Mouse (Mus musculus) limb, embryonic 11.5 days (tissue): ENCODE results near the gene Tmod2. TPM values are rescaled to one million over a fixed set of nuclear protein-coding genes. Genes with fewer than 3 reads are reported as not detected.
"Not testable (repeated sequence)": the region's sequence is repeated elsewhere in the genome, so short reads cannot be mapped to it uniquely, and the experiment has no call there.

Experiments used
- ATAC-seq: fragments of 200-750 bp; cut with Nextera tagmentation; 2 replicates; pipeline ENCODE4 v1.8.0; 2017; ENCODE audit warnings: low read depth; ENCODE audit not compliant: insufficient number of reproducible peaks, low FRiP score, low TSS enrichment
- DNase-seq: peaks from one replicate; pipeline ENCODE4 v3.0.0-alpha.2; 2015; ENCODE audit warnings: low spot score
- H3K27ac ChIP-seq: fragments of 300-500 bp; sonication (generic); replicated peaks from 2 replicates; pipeline ENCODE4 v1.5.1; 2014; ENCODE audit warnings: low read depth, mild to moderate bottlenecking, low read length
- H3K27me3 ChIP-seq: fragments of 300-500 bp; sonication (generic); 2 replicates; pipeline ENCODE4 v1.6.1; 2014; ENCODE audit warnings: mild to moderate bottlenecking, low read length, mixed read lengths; ENCODE audit not compliant: control insufficient read depth, insufficient read depth
- H3K36me3 ChIP-seq: fragments of 300-500 bp; sonication (generic); 2 replicates; pipeline ENCODE4 v1.6.1; 2014; ENCODE audit warnings: mild to moderate bottlenecking, low read length, moderate library complexity, mixed read lengths; ENCODE audit not compliant: control insufficient read depth, insufficient read depth
- H3K4me1 ChIP-seq: fragments of 300-500 bp; sonication (generic); 2 replicates; pipeline ENCODE4 v1.6.1; 2014; ENCODE audit warnings: low read length, mixed read lengths; ENCODE audit not compliant: control insufficient read depth, insufficient read depth
- H3K4me2 ChIP-seq: fragments of 300-500 bp; sonication (generic); 2 replicates; pipeline ENCODE4 v1.6.1; 2014; ENCODE audit warnings: low read depth, mild to moderate bottlenecking, moderate library complexity; ENCODE audit not compliant: severe bottlenecking
- H3K4me3 ChIP-seq: fragments of 300-500 bp; sonication (generic); 2 replicates; pipeline ENCODE4 v1.5.1; 2014; ENCODE audit warnings: low read depth, low read length
- H3K9ac ChIP-seq: fragments of 300-500 bp; sonication (generic); 2 replicates; pipeline ENCODE4 v1.6.1; 2014; ENCODE audit warnings: mild to moderate bottlenecking, low read length
- H3K9me3 ChIP-seq: fragments of 300-500 bp; sonication (generic); 2 replicates; pipeline ENCODE4 v1.6.1; 2016; ENCODE audit warnings: low read length; ENCODE audit not compliant: control insufficient read depth
- whole genome bisulfite sequencing: fragments of 180-500 bp; shearing (Covaris S2); extraction: QIAGEN DNeasy Blood & Tissue Kit; methylation state at CpG from one replicate; pipeline ENCODE4 v1.1.7; 2014; 5-methylcytosine and 5-hydroxymethylcytosine counted together
- polyA plus RNA-seq: library from polyadenylated mRNA; unstranded; fragments of >200 nt; fragmentation: Nextera tagmentation; extraction: Ambion mirVana; gene quantifications from 2 replicates; pipeline ENCODE4 v1.2.1, GENCODE M21; 2014

The Tmod2 gene
- polyA plus RNA-seq, 1 experiment from 2014 or later = 28.1 TPM

DNA sequence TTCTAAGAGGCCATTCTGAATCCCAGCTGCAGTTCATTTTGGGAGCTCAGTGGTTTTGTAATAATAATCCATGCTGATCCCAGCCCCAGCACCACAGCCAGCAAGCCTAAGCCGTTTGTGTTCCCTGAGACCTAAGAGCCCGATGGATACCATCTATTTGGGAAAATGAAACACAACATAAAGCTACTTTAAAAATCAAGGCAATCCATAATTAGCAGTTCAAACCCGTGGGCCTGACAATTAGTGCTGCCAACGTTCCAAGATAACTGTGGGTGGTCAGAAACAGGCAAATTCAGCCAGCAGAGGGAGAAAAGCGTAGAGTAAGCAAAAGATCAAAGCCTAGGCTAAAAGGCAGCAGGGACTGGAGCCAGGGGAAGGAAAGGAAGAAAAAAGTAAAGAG, 59.8 kb downstream of the Tmod2 start:
- WGBS = 27% methylated on average over 5 of the region's 5 CpGs
- no peak for ATAC-seq
- Histone ChIP-seq H3K36me3 (no peaks in the 10 kb centered on the region), H3K9ac (no peak overlapping the region), H3K4me3 (no peak overlapping the region), H3K27ac (no peak overlapping the region), H3K4me2 (no peak overlapping the region), H3K27me3 (no peaks in the 10 kb centered on the region), H3K9me3 (no peaks in the 10 kb centered on the region), H3K4me1 (peaks cover 5% of the 10 kb centered on the region; the same call in 1 of the 2 replicates)
- DNase-seq = no peak

DNA sequence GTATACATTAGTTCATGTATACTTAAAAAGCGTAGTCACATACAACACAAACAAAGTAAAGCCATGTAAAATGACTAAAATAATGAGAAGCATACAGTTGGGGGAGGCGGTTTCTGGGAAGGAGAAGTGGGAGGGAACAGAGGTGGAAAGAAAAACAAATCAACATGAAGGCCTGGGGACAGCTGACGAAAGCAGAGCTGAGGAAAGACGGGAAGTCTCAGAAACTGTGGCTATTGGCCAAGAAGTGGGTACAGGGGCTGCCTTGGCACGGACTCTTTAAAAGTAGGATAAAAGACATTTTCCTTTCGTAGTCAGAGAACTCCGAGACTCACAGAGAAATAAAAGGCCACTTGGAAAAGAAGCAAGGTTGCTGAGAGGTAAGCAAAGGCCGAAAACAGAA, 62.1 kb downstream of the Tmod2 start:
- Histone ChIP-seq H3K27ac (no peak overlapping the region), H3K4me2 (no peak overlapping the region), H3K4me3 (no peak overlapping the region), H3K27me3 (no peaks in the 10 kb centered on the region), H3K9me3 (no peaks in the 10 kb centered on the region), H3K36me3 (no peaks in the 10 kb centered on the region), H3K4me1 (peaks cover 5% of the 10 kb centered on the region; the same call in 1 of the 2 replicates), H3K9ac (no peak overlapping the region)
- WGBS = 77% methylated on average over 8 of the region's 8 CpGs
- ATAC-seq (no peak), DNase-seq (no peak)

- Histone ChIP-seq H3K9ac (no peak overlapping the region), H3K4me1 (peaks cover 4% of the 10 kb centered on the region), H3K9me3 (no peaks in the 10 kb centered on the region), H3K36me3 (no peaks in the 10 kb centered on the region), H3K27me3 (no peaks in the 10 kb centered on the region), H3K27ac (no peak overlapping the region), H3K4me3 (no peak overlapping the region), H3K4me2 (no peak overlapping the region)
- ATAC-seq = no peak
- 88% methylated on average over 12 of the region's 12 CpGs for WGBS
- DNase-seq = no peak
Measured at GRCm38 (mm10) chr9:75546885-75547553, 64.1 kb downstream of the Tmod2 start.

DNA sequence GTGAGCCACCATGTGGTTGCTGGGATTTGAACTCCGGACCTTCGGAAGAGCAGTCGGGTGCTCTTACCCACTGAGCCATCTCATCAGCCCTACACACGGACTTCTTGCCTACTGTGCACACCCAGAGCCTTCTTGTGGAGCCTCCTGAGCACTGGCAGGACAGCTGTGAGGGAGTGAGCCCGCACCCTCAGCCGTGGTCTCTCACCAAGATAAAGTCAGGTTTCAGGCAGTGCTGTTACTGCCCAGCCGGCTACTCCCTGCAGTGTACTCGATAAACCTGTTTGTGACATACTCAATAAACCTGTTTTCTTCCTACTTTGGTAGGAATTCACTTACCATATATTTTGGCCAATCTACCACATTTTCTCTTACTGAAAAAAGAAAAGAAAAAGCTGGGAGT, 65.6 kb downstream of the Tmod2 start:
- H3K9ac ChIP-seq = no peak overlapping the region
- no peak for DNase-seq
- no peak overlapping the region for H3K27ac ChIP-seq
- H3K9me3 ChIP-seq = no peaks in the 10 kb centered on the region
- peaks cover 7% of the 10 kb centered on the region for H3K4me1 ChIP-seq
- no peak for ATAC-seq
- 83% methylated on average over 8 of the region's 8 CpGs for WGBS
- no peaks in the 10 kb centered on the region for H3K27me3 ChIP-seq
- H3K36me3 ChIP-seq = no peaks in the 10 kb centered on the region
- no peak overlapping the region for H3K4me3 ChIP-seq
- H3K4me2 ChIP-seq = no peak overlapping the region

GRCm38 (mm10) chr9:75541497-75541896, 69.6 kb downstream of the Tmod2 start:
- no peak overlapping the region for H3K4me3 ChIP-seq
- H3K9ac ChIP-seq = no peak overlapping the region
- no peaks in the 10 kb centered on the region for H3K36me3 ChIP-seq
- 3% methylated on average over 5 of the region's 5 CpGs for WGBS
- H3K9me3 ChIP-seq = no peaks in the 10 kb centered on the region
- no peak overlapping the region for H3K4me2 ChIP-seq
- H3K27ac ChIP-seq = peak overlapping the region; percentile 22; the same call in 1 of the 2 replicates
- H3K4me1 ChIP-seq = peaks cover 7% of the 10 kb centered on the region
- no peak for ATAC-seq
- DNase-seq = peak; percentile 47
- H3K27me3 ChIP-seq = no peaks in the 10 kb centered on the region

GRCm38 (mm10) chr9:75536422-75536821, 74.7 kb downstream of the Tmod2 start:
- DNase-seq = no peak
- ATAC-seq = no peak
- Histone ChIP-seq H3K9me3 (no peaks in the 10 kb centered on the region), H3K9ac (no peak overlapping the region), H3K27me3 (no peaks in the 10 kb centered on the region), H3K4me3 (no peak overlapping the region), H3K4me1 (0 out of 2 replicates have a peak, but pooled peaks cover 2% of the 10 kb centered on the region), H3K36me3 (no peaks in the 10 kb centered on the region), H3K4me2 (no peak overlapping the region), H3K27ac (no peak overlapping the region)
- 95% methylated on average over 1 of the region's 1 CpGs for WGBS

- Histone ChIP-seq H3K4me3 (no peak overlapping the region), H3K9me3 (no peaks in the 10 kb centered on the region), H3K27me3 (no peaks in the 10 kb centered on the region), H3K4me1 (no peaks in the 10 kb centered on the region), H3K9ac (no peak overlapping the region), H3K4me2 (no peak overlapping the region), H3K27ac (no peak overlapping the region), H3K36me3 (no peaks in the 10 kb centered on the region)
- no peak for DNase-seq
- no peak for ATAC-seq
- WGBS = 91% methylated on average over 8 of the region's 8 CpGs
Measured at GRCm38 (mm10) chr9:75534431-75534962, 76.6 kb downstream of the Tmod2 start.

GRCm38 (mm10) chr9:75532989-75533388, 78.1 kb downstream of the Tmod2 start:
- H3K4me1 ChIP-seq, H3K4me3 ChIP-seq, DNase-seq, ATAC-seq, H3K27ac ChIP-seq, H3K27me3 ChIP-seq, H3K4me2 ChIP-seq, H3K36me3 ChIP-seq, H3K9ac ChIP-seq, H3K9me3 ChIP-seq: not testable (repeated sequence)
- WGBS = 80% methylated on average over 8 of the region's 9 CpGs
